Mouse (Mus musculus) cortical plate, adult 2 months (tissue): ENCODE measurements around the gene Asic2.

ENCODE experiments used
- CTCF ChIP-seq: fragments of 200-500 bp; IDR thresholded peaks from 2 replicates; pipeline ENCODE4 v1.5.1; 2011; ENCODE audit warnings: mild to moderate bottlenecking, control low read depth, low read length; ENCODE audit not compliant: insufficient read depth; ENCODE audit errors: extremely low read depth
- POLR2A ChIP-seq: fragments of 200-500 bp; IDR thresholded peaks from 2 replicates; pipeline ENCODE4 v1.6.1; 2011; ENCODE audit warnings: mild to moderate bottlenecking, low read length, control low read depth; ENCODE audit not compliant: insufficient read depth; ENCODE audit errors: extremely low read depth

DNA sequence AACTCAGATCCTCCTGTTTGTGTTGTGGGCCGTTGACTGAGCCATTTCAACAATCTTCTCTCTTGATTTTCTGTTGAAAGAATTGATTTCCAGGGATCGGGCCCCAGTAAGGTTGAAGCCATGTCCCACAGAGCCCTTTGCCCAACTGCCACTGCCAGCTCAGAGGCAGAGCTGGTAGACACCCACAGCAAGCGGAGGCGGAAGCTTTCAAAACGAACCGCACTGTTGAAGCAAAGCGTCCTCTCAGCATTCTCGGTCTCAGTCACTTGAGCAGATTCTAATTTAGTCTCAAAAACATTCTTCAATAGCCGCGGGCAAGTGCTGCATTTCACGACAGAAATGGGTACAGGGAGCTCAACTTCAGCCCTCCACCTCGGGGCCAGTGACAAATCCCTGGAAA, 958.9 kb downstream of the Asic2 start:
- TF ChIP-seq CTCF (no peak), POLR2A (no peak)
